Mouse (Mus musculus): ENCODE data around the gene Ank2.

GRCm38 (mm10) chr3:127451070-127451469 lies 48.1 kb downstream of the Ank2 start:
- TF ChIP-seq POLR2A (IDR thresholded peaks at IDR 0.05; ENCODE audit: borderline replicate concordance, low read depth, low read length) (no peak), CTCF (IDR thresholded peaks at IDR 0.05; ENCODE audit: low read depth, low read length) (peak; percentile 90)
